Mouse (Mus musculus) small intestine, adult 2 months (tissue): Measurements from ENCODE around the gene Iqgap3.

Source experiments
- CTCF ChIP-seq: fragments of 200-500 bp; IDR thresholded peaks from 2 replicates; pipeline ENCODE4 v1.5.1; 2012; ENCODE audit warnings: low read depth, mild to moderate bottlenecking, control low read depth, inconsistent platforms, low read length, moderate library complexity, mixed read lengths; ENCODE audit not compliant: insufficient replicate concordance, insufficient read length; ENCODE audit errors: extremely low read depth
- POLR2A ChIP-seq: fragments of 200-500 bp; IDR thresholded peaks from 2 replicates; pipeline ENCODE4 v1.6.1; 2012; ENCODE audit warnings: low read depth, mild to moderate bottlenecking, control low read depth, inconsistent platforms, low read length, moderate library complexity

DNA sequence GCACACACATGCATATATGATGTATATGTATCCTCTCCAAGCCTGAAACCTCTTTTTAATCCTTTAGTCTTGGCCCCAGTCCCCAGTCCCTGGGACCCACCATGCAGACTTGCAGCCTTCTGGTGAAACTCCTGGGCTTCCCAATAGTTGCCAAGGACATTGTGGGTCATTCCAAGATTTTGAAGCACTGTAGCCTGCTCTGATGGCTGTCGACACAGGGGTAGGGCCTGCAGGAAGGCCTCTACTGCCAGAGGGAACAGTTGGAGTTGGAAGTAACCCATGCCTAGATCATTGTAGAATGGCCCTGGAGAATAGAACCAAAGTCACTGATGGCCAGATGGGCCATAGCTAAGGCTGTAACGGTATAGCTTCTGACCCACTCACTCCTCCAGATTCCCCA lies 7.4 kb upstream of the Iqgap3 start:
- TF ChIP-seq CTCF, result no peak
- no peak for TF ChIP-seq POLR2A
